Mouse (Mus musculus): ENCODE measurements around the gene Scaf11.
A peak's percentile ranks its signal among the peaks of the same experiment; 100 is the strongest.
"Not testable (repeated sequence)": the region's sequence is repeated elsewhere in the genome, so short reads cannot be mapped to it uniquely, and the experiment has no call there.

Scaf11 gene

DNA sequence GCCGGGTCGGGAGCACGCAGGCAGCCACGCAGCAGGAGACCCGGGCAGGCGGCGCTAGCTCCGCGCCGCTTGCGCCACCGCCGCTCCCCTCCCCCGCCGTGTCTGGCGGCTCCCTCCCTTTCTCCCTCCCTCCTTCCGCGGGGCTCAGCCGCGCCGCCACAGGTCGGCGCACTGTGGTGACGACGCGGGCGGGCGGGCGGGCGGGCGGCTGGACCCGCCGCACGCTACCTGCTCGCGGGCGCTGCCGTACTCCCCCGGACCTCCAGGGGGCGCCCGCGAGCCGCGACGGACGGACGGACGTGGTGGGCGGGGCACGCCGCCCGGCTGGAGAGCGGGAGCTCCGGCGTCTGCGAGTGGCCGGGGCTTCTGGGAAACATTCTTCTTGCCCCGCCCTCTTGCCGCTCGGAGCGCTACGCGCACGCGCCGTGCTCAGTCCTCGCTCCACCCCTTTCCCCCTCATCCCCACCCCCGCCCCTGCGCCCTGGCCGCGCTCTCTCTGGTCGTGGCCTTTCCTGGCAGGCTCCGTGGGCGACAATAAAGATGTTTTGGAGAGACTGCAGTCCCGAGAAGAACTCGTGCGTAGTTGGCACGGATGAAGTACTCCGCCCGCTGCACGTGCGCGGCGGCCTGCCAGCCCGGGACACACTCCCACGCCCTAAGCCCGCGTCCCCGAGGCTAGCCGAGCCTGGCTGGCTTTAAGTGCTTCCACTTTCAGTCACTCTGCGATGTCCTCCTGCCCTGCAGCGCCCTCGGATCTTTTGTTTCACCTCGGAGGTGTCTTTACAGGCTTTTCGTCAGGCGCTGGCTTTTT is at the start of gene Scaf11:
Gene Scaf11, minus strand, starts transcription at position 114 of the 811 bp plus-strand sequence.
- peak; percentile 97 for DNase-seq (ENCODE audit: extremely low spot score, low spot score)

DNA sequence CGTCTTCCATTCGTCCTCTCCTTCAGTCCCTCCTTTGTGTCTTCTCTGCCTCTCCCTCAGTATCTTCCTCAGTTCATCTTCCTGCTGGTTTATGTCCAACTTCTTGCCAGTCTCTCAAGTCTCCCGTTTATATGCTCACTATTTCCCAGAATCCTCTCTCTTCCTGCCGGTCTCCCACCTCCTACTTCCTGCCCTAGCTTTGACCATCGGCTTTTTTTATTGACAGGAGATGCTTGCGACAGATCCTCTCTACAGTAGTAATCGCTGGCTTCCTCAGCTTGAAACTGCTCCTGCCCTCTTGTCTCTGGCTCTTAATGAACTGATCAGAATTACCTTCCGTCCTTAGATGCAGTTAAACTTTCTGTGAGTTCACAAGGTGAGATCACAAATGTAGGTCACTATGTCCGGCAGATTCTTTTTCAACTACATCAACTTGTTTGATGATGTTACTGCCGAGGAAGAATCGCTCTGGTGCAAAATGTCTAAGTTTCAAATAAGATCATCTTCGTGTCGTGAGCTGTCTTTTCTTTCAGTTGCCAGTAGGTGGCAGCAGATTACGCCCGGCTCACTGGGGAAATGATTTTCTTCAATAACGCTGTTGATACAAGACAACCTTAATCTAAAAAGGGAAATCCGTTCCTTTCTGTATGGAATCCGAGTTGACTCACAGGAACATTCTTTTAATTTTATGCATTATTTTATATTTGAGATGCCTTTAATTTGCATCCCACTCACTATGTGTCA is 46.6 kb upstream of the Scaf11 start:
- DNase-seq (ENCODE audit: extremely low spot score, low spot score), result no peak

DNA sequence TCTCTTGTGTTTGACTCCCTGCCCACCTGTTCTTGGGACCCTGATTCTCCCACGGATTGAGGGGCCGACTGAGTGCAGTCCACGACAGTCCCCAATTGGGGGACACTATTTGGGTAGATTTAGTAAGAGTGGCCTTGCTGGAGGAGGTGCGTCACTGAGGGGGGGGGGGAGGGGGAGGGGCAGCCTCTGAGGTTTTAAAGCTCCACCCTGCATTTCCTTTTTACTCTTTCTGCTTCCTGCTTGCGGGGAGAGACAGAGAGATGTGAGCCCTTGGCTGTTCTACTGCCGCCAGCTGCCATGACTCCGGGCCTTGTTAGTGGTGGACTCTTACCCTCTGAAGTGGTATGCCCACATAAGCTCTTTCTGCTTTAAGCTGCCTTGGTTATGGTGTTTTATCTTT is 37.0 kb upstream of the Scaf11 start:
- no peak for DNase-seq (ENCODE audit: extremely low spot score, low spot score)

DNA sequence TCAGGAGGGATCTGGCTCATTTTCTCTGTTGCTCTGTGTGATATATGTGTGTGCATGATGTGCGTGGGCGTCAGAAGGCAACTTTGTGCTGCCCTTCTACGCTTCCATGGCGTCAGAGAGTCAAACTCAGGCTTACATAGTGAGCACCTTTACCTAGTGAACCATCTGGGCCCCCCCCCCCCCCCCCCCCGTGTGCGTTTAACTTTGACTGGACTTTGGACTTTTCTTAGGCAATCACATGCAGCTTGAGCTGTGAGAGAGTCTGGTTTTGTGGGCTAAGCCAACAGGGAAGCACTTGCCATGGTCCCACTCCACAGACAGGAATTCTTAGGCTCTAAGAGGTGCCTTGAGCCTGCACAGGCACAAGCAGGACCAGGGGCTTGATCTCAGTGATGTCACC is 33.6 kb upstream of the Scaf11 start:
- no peak for DNase-seq (ENCODE audit: extremely low spot score, low spot score)

DNA sequence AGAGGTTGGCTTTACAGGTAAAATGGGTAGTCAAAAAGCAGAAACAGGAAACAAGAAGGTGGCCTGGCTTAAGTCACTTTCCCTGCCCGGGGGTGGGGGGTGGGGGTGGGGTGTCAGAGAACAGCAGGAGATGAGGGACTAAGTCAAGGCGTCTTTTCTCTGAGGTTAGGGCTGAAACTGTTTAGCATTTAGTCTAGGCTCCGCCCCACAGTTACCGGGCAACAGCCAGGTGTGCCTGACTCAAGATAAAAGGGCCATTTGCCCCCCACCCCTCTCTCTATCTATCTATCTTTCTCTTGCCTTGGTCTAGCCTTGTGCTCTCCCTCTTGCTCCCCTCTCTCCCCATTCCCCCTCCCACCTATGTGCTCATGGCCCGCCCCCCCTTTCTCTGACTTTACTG is 32.9 kb upstream of the Scaf11 start:
- DNase-seq (ENCODE audit: extremely low spot score, low spot score), result no peak

DNA sequence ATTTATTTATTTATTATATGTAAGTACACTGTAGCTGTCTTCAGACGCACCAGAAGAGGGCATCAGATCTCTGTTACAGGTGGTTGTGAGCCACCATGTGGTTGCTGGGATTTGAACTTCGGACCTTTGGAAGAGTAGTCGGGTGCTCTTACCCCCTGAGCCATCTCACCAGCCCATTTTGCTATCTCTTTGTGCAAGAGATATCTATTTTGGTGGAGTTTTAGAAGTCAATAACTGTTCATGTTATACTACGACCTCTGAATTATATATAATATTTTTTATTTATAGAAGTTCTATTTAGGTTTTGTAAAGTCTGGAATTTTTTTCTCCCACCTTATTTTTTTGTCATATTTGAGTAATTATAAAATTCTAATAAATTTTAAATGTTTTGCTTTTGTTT is 32.3 kb upstream of the Scaf11 start:
- not testable (repeated sequence) for DNase-seq (ENCODE audit: extremely low spot score, low spot score)

DNA sequence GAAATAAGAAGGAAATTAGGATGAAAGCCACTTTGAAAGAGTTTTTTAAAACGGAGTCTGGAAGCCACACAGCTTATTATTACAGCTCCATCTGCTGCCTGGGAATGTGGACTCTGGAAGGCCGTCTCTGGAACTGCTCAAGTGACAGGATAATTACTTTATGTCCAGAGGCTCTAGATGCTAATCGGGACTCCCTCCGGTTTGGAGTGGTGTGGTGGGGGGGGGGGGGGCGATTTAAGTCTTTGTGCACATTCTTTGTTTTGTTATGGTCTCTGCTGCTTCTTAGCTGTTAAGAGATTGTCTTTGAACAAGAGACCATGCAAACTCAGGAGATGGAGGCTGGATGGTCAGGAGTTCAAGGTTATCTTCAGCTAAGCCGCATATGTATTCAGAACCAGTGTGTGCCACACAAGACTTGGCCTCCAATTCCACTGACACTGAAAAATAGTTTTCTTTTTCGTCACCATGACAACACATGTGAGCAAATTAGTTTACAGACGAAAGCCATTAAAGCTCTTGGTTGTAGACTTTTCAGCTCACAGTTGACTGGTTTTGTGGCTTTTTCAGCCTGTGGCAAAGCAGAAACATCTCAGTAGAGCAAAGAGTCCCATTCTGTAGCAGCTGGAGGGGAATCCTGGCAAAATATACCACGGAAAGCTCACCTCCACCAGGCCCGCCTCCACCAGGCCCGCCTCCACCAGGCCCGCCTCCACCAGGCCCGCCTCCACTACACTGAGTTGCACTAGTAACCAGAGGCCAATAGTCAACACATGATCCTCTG is 31.4 kb upstream of the Scaf11 start:
- peak; percentile 19 for DNase-seq (ENCODE audit: extremely low spot score, low spot score)

DNA sequence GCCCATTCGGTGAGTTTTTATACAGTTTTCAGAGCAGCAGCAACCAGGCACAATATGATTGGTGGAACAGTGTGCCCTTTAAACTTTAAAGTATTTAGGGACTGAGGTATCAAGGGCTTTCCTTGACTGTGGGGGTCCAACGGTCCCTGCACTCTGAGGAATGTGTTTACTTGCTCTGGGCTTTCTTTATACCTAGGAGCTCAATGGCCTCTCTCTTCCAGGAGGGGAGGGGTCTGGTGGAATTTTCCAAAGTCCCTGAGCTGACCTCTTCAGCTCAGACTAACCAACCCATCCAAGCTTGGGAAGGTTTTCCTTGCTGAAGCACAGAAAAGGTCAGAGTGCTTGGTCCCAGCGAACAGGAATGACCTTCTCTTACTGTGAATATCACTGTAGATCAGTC is 30.8 kb upstream of the Scaf11 start:
- DNase-seq (ENCODE audit: extremely low spot score, low spot score), result no peak

DNA sequence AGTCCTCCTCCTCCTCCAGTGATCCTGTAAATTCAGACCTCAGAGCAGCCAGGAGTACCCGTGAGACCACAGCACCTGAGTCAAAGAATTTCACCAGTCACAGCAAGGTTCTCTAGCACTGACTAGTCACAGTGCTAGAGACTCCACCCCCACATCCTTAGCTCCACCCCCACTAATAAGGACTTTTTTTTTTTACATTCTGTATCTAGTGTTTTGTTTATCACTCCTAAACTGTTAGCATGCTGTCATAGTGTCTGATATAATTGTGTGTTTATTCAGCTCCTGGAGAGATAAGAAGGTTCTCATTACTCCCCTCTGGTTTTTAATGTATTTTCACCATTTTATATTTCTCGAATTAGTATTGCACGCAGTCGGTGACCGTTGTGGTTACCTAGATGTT is 29.5 kb upstream of the Scaf11 start:
- DNase-seq (ENCODE audit: extremely low spot score, low spot score), result no peak

DNA sequence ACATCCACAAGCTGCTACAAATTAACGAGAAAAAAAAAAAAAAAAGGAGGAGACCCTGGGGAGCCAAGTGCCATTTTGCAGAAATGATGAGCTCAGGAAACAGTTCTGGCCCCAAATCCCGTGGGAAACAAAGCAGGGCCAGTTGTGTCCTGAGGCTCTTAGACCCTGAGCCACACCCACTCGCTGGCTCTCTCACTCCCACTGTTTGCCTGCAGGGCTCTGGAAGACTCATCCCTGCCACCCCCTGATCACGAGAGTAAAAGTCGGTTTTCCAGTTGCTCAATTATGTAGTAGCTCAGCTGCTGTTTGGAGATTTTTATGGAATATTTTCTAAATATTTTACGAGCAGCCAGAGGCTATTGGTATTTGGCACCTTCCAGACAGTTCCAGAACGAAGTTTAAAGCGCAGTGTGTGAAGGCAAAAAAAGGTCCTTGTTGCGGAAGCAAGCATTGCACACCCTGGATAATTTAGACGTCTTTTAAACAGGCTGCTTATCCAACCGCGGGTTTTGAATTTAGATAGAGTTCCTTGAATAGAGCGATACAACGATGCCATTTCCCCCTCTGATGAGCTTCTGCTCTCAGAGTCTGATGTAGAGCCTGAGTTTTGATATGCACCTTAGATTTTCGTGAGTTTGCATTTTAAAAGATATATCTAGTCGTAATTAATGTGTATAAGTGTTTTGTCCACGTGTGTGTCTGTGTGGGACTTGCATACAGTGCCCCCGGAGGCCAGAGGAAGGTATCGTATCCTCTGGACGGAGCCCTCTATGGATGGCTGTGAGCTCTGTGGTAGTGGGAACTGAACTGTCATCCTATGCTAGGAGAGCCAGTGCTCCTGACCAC is 28.5 kb upstream of the Scaf11 start:
- DNase-seq (ENCODE audit: extremely low spot score, low spot score), result peak; percentile 32

DNA sequence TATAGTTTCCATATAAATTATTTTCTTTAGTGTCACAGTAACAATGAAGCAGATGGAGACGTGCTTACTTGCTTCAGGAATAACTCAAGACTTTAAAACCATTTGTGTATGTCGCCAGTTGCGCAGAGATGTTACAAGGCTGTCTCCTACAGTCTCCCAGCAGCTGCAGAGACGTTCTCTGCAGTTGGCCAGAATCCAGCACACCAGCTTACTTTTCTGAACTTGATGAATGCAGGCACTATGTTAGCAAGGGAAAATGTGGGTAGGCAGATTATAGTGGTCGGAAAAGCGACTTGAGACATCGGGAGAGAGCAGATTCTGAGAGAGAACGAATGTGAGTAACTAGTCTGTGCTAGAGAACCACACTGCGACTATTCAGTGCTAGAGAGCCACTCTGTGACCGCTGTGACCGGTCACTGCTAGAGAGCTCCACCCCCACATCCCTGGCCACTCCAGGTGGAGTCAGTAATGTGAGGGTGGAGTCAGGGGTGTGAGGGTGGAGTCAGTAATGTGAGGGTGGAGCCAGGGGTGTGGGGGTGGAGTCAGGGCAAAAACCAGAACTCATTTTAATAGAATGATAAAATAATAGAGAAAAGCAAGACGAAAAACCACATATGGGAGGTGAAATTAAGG is 26.5 kb upstream of the Scaf11 start:
- DNase-seq (ENCODE audit: extremely low spot score, low spot score), result no peak

DNA sequence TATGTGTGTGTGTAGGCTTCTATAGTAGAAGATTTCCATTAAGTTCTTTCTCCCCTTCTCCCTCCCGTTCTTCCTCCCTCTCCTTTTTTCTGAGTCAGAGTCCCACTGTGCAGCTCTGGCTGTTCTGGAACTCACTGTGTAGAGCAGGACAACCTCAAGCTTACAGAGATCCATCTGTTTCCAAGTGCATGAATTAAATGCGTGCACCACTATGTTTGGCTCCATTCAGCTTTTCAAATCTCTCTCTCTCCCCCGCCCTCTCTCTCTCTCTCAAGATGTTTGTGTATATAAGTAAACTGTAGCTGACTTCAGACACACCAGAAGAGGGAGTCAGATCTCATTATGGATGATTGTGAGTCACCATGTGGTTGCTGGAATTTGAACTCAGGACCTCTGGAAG is 20.2 kb upstream of the Scaf11 start:
- no peak for DNase-seq (ENCODE audit: extremely low spot score, low spot score)

DNA sequence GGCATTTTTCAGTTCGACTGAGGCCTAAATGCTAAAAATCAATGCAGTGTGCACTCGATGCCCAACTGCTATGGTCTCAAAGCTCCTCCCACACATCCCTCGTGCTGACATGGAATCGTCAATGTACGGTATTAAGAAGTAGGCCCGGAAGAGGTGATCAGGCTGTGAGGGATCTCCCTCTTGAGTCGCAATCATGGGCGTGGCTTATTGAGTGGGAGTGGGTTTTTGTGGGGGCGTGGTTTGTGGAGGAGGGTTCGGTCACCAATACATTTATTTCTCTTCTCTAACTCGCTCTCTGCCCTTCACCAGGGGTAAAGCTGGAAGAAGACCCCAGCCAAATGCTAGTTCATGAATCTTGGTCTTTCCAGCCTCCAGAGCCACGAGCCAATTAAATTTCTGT is 17.4 kb upstream of the Scaf11 start:
- no peak for DNase-seq (ENCODE audit: extremely low spot score, low spot score)

DNA sequence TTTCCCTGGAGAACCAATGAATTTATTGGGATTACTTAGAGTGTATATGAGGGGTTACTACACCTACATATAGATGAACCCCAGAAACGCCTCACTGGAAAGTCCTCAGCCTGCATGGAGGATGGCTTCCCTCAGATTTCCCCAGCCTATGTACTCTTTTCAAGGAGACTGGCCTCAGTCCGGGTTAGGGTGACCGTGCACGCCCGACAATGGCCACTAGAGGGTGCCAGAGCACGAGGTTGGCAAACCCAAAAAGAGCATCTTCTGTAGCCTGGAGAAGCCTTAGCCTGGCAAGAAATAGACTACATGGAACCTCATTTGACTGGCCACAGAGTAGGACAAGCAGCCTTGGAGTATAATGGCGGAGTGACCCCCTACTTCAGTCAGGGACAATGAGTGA is 15.7 kb upstream of the Scaf11 start:
- DNase-seq (ENCODE audit: extremely low spot score, low spot score), result peak; percentile 93

DNA sequence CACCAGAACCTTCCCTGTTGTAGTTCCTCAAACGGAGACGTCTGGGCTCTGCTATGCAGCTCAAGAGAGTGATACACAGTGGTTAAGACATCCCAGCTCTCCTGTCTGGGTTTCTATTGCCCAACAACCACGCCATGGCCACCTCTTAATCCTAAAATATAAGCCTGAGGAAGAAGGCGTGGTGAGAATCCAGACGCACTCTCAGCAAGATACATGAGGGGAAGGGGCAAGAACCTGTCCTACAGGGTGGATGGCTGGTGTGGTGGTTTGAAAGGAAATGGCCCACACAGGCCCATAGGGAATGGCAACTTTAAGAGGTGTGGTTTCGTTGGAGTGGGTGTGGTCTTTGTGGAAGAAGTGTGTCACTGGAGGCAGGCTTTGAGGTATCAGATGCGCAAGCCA is 14.9 kb upstream of the Scaf11 start:
- DNase-seq (ENCODE audit: extremely low spot score, low spot score), result no peak

DNA sequence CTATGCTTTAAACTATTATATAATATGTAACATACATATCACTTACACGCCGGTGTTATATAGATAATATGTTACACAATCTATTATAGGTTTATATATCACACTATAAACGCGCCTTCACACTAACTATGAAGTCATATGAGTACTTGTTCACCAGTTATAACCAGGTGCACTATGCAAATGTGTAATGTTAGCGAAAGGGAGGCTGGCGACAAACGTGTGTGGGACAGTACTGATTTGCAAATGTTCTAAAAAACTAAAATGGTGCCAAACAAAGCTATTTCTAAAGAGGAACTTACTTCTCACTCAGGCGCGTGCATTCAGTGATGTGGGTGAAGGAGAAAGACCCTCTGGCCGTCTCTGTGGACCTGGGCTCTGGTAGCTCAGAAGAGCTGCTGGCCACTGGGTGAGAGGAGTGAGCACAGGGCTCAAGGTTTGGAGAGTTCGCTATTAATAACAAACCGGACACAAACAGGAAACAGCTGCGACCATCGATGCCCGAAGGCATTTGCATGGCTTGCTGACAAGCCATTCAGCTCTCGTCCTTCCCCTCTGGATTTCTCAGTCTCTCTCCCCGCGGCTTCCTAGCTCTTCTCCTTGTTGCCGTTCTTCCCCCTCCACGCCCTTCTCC is 13.8 kb upstream of the Scaf11 start:
- DNase-seq (ENCODE audit: extremely low spot score, low spot score), result no peak

DNA sequence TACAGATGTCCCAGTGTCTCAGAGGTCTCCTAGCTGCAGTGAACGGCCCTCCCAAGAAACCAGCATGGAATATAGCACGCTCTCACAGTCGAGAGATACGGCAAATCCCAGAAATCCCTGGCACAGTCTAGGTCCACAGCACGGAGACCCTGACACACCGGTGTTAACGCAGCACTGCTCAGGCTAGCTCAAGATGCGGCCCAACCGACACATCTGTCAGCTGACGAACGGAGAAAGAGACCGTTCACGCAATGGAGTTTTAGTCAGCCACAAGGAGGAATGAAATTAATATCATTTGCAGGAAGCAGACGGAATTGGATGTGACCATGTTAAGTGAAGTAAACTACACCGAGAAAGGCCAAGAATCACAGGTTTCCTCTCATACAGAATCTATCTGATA is 13.3 kb upstream of the Scaf11 start:
- DNase-seq (ENCODE audit: extremely low spot score, low spot score), result no peak

DNA sequence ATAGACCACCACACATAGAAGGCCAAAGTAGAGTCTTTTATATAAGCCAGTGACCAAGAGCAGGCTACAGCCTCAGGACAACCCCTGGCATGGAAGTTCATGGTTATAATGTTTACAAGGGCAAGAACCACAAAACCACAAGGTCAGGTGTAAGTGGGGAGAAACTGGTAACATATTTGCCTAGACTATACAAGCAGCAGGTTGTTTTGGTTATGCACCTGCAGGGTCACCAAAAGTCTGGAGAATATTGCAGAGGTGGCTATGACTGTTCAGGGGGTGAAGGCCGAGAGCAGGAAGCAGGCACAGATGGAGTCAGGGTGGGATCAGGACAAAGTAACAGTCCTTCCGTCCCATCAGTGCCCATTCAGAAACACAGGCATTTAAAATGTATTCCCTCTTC is 7.7 kb upstream of the Scaf11 start:
- no peak for DNase-seq (ENCODE audit: extremely low spot score, low spot score)

DNA sequence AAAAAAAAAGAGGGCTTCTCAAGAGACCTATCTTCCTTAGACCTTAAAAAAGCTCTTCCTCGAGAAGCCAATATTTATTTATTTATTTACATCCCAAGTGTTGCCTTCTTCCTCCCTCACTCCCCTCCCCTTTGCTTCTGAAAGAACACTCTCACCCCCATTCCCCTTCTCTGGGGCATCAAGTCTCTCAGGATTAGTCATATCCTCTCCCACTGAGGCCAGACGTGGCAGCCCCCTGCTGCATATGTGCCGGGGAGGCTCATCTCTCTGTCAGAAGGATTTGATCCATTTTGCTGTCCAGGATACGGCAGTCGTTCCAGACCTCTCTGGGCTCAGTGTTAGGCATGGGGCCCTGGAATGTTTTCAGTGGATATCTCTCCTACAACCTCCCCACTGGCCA is 7.2 kb upstream of the Scaf11 start:
- no peak for DNase-seq (ENCODE audit: extremely low spot score, low spot score)

DNA sequence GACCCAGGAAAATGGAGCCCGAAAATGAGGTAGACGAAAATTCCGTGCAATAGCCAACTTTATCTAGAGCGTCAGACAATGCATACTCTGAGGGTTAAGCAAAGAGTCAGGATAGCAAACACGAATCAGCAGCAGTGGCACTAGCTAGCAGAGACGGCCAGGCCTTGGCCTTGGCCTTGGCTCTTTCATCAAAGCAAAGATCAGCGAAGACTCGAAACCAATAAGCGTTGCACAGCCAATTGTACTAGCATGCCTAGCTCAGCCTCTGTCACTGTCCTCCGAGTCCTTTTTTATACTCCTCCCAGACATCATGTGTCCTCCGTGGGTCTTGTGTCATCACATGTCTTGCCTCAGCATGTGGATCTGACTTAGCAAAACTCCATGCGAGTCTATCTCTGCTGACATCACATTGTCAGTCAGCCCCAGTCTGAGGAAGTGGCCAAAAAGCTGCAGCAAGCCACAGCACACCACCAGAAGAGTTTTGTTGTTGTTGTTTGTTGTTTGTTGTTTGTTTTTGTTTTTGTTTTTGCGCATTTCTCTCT is 5.8 kb upstream of the Scaf11 start:
- no peak for DNase-seq (ENCODE audit: extremely low spot score, low spot score)
